Mouse (Mus musculus) G1E (cell line): ENCODE results near the gene Gm17581.

Experiments
- CTCF ChIP-seq: IDR thresholded peaks from 2 replicates; pipeline ENCODE4 v1.5.1; 2012; ENCODE audit warnings: low read depth, low read length, inconsistent platforms, mixed read lengths
- GATA1 ChIP-seq: IDR thresholded peaks from 2 replicates; pipeline ENCODE4 v1.6.1; 2012; ENCODE audit warnings: borderline replicate concordance, low read length, inconsistent platforms, mixed read lengths
- POLR2AphosphoS5 ChIP-seq: IDR thresholded peaks from 2 replicates; pipeline ENCODE4 v1.6.1; 2012; ENCODE audit warnings: low read depth, low read length, inconsistent platforms; ENCODE audit not compliant: insufficient replicate concordance
- TAL1 ChIP-seq: conservative IDR thresholded peaks from 2 replicates; pipeline ENCODE4 v1.6.1; 2012; ENCODE audit warnings: low read depth, low read length, inconsistent platforms, mixed read lengths

DNA sequence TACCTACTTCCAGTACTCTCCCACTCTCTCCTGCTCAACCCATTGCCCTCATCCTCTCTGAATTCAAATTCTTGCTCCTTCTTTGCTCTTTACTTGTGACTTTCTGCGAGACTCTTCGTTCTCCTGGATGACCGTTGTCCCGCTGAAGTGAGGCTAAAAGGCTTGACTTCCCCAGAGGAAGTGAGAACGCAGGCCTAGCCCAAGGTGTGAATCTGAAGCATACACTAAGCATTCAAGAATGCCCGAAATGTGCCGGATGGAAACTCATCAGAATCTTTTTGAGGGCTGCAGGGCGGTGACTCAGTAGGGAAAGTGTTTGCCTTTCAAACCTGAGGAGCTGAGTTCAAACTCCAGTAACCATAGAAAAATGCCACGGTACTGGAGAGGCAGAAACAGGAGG, 7.7 kb upstream of the Gm17581 start:
- TF ChIP-seq CTCF (no peak), GATA1 (no peak), TAL1 (no peak), POLR2AphosphoS5 (no peak)
